Comparison of ENCODE assay signal across 8 mouse cellular contexts in the genomic region with DNA sequence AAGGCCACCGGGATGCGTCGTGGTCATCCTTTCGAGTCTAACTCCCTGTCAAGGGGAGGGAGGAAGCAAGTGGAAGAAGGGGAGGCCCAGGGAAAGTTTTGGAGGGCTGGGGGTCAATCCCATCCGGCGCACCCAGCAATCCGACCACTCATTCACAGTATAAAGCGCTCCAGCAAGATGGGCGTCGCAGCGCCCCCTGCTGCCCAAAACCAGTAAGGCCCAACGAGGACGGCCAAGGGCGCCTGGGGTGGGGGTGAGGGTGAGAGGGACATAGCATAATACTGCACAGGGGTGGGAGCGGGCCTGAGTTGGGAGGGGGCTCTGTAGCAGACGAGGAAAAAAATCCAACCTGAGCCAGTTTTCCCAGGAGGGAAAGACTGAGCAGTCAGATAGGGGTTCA. TPM values are rescaled to one million over a fixed set of nuclear protein-coding genes. Genes with fewer than 3 reads are reported as not detected.
DNase-seq lines count a peak whose midpoint lies in the region; ATAC-seq and TF ChIP-seq lines count a peak whose summit lies in the region.

No protein-coding gene starts in this region.

- peak overlapping the region; percentile 11; the same call in 1 of the 2 replicates for H3K9ac ChIP-seq in intestine, embryonic 16.5 days (ENCODE audit: low read depth, low read length)
- 0 out of 2 replicates have a peak overlapping the region, but pooled peaks have one; percentile 29 for H3K9ac ChIP-seq in liver, adult 2 months (ENCODE audit: low read depth, low read length)
- no peak overlapping the region for H3K9ac ChIP-seq in stomach, embryonic 14.5 days (replicated peaks; ENCODE audit: low read depth, low read length)

- peak; percentile 59 for TF ChIP-seq CTCF in cortical plate, adult 2 months (IDR thresholded peaks at IDR 0.05; ENCODE audit: extremely low read depth, insufficient read depth, low read length)
- TF ChIP-seq CTCF in liver, adult 2 months (IDR thresholded peaks at IDR 0.05; ENCODE audit: low read depth, low read length) = peak; percentile 88

- peak overlapping the region; percentile 43 for H3K4me2 ChIP-seq in intestine, embryonic 16.5 days (ENCODE audit: low read depth, low read length)
- H3K4me2 ChIP-seq in stomach, embryonic 14.5 days (replicated peaks; ENCODE audit: low read depth, low read length) = 0 out of 2 replicates have a peak overlapping the region, but pooled peaks have one; percentile 48

- no peaks in the 10 kb centered on the region for H3K36me3 ChIP-seq in intestine, embryonic 16.5 days (ENCODE audit: control insufficient read depth, insufficient read depth, low read length)
- no peaks in the 10 kb centered on the region for H3K36me3 ChIP-seq in liver, adult 2 months (ENCODE audit: control insufficient read depth, insufficient read depth, low read length)
- H3K36me3 ChIP-seq in stomach, embryonic 14.5 days (ENCODE audit: control insufficient read depth, insufficient read depth, low read length) = no peaks in the 10 kb centered on the region

- H3K27me3 ChIP-seq in intestine, embryonic 16.5 days (replicated peaks; ENCODE audit: control insufficient read depth, insufficient read depth, low read length) = peaks cover 49% of the 10 kb centered on the region
- no peaks in the 10 kb centered on the region for H3K27me3 ChIP-seq in liver, adult 2 months (ENCODE audit: control insufficient read depth, insufficient read depth, low read length)
- peaks cover 44% of the 10 kb centered on the region for H3K27me3 ChIP-seq in stomach, embryonic 14.5 days (ENCODE audit: control insufficient read depth, insufficient read depth, low read length)

- WGBS in intestine, embryonic 16.5 days = 2% methylated on average over 16 of the region's 16 CpGs
- WGBS in liver, adult 2 months = 6% methylated on average over 16 of the region's 16 CpGs
- 1% methylated on average over 16 of the region's 16 CpGs for WGBS in stomach, embryonic 14.5 days

- no peak overlapping the region for H3K27ac ChIP-seq in cortical plate, adult 2 months (ENCODE audit: insufficient read depth, low read length)
- no peak overlapping the region for H3K27ac ChIP-seq in intestine, embryonic 16.5 days (ENCODE audit: low read length)
- no peak overlapping the region for H3K27ac ChIP-seq in liver, adult 2 months (replicated peaks; ENCODE audit: insufficient read depth, low read depth, low read length)
- no peak overlapping the region for H3K27ac ChIP-seq in stomach, embryonic 14.5 days (ENCODE audit: low read length)

- H3K79me2 ChIP-seq in liver, adult 2 months (ENCODE audit: control insufficient read depth, insufficient read depth, low read length) = no peaks in the 10 kb centered on the region

- H3K4me3 ChIP-seq in cortical plate, adult 2 months (ENCODE audit: insufficient read depth, low read length) = no peak overlapping the region
- H3K4me3 ChIP-seq in intestine, embryonic 16.5 days (ENCODE audit: low read length) = peak overlapping the region; percentile 27
- no peak overlapping the region; the same call in 1 of the 2 replicates for H3K4me3 ChIP-seq in liver, adult 2 months (ENCODE audit: insufficient read depth, low read depth, low read length)
- H3K4me3 ChIP-seq in stomach, embryonic 14.5 days (ENCODE audit: low read depth, low read length) = no peak overlapping the region; the same call in 1 of the 2 replicates

- peak; percentile 20 for DNase-seq in ovary, adult 18-20 months (ENCODE audit: low spot score)
- DNase-seq in ovary, postnatal 10 days (ENCODE audit: low spot score) = no peak
- peak; percentile 97 for DNase-seq in heart, adult 11 months
- DNase-seq in liver, adult 2 months (ENCODE audit: extremely low read depth, low read depth, low spot score) = no peak

- no peak for TF ChIP-seq POLR2A in cortical plate, adult 2 months (IDR thresholded peaks at IDR 0.05; ENCODE audit: extremely low read depth, insufficient read depth, low read length)
- TF ChIP-seq POLR2A in liver, adult 2 months (IDR thresholded peaks at IDR 0.05; ENCODE audit: extremely low read depth, insufficient read depth, low read length) = no peak

- no peaks in the 10 kb centered on the region; the same call in 1 of the 2 replicates for H3K4me1 ChIP-seq in cortical plate, adult 2 months (ENCODE audit: control insufficient read depth, insufficient read depth, low read length)
- H3K4me1 ChIP-seq in intestine, embryonic 16.5 days (ENCODE audit: control insufficient read depth, insufficient read depth, low read length) = peaks cover 23% of the 10 kb centered on the region
- H3K4me1 ChIP-seq in liver, adult 2 months (ENCODE audit: control insufficient read depth, insufficient read depth, low read length) = no peaks in the 10 kb centered on the region
- H3K4me1 ChIP-seq in stomach, embryonic 14.5 days (ENCODE audit: control insufficient read depth, insufficient read depth, low read length) = peaks cover 16% of the 10 kb centered on the region

- H3K9me3 ChIP-seq in intestine, embryonic 16.5 days (ENCODE audit: control insufficient read depth, low read length) = no peaks in the 10 kb centered on the region
- no peaks in the 10 kb centered on the region for H3K9me3 ChIP-seq in stomach, embryonic 14.5 days (ENCODE audit: control insufficient read depth, low read depth, low read length)

- no peak for ATAC-seq in intestine, embryonic 16.5 days
- ATAC-seq in monocyte, adult 5-6 weeks (replicated peaks; ENCODE audit: insufficient number of reproducible peaks, low FRiP score, low TSS enrichment, poor library complexity, severe bottlenecking) = 0 out of 2 replicates have a peak, but pooled peaks have one; percentile 24
- ATAC-seq in stomach, embryonic 14.5 days (ENCODE audit: insufficient number of reproducible peaks, insufficient read depth, low FRiP score, low read depth) = no peak

RNA-seq across cellular contexts. Expression of a gene that starts 6.1 kb away (rescaled TPM):
- 5.1 and 7.1 TPM in 2 replicates for polyA plus RNA-seq in cortical plate, adult 2 months (2012; rRNA removed)
- 0.10 and 0.21 TPM in 2 replicates for polyA plus RNA-seq in intestine, embryonic 16.5 days (2015; fragmentation: Nextera tagmentation; extraction: Ambion mirVana)
- 0.07 and 0.09 TPM in 2 replicates for total RNA-seq in liver, adult 2 months (2014; rRNA removed)
- polyA plus RNA-seq in liver, adult 2 months (2012; rRNA removed) = 0.06 and 0.11 TPM in 2 replicates
- total RNA-seq in monocyte, adult 5-6 weeks (2017) = 30.9 to 43.8 TPM (median 36.9 TPM) in 3 replicates
- 0.07 TPM in 1 of 2 replicates, not detected in the other for polyA plus RNA-seq in stomach, embryonic 14.5 days (2014; fragmentation: Nextera tagmentation; extraction: Ambion mirVana)

RNA-seq across cellular contexts. Expression of a gene that starts 21.3 kb away (rescaled TPM):
- polyA plus RNA-seq in cortical plate, adult 2 months (2012; rRNA removed) = 140 TPM in 2 replicates
- polyA plus RNA-seq in intestine, embryonic 16.5 days (2015; fragmentation: Nextera tagmentation; extraction: Ambion mirVana) = 10.3 and 11.8 TPM in 2 replicates
- 0.27 and 0.65 TPM in 2 replicates for total RNA-seq in liver, adult 2 months (2014; rRNA removed)
- polyA plus RNA-seq in liver, adult 2 months (2012; rRNA removed) = 0.62 and 1.1 TPM in 2 replicates
- total RNA-seq in monocyte, adult 5-6 weeks (2017) = not detected in 3 replicates
- 11.7 and 13.9 TPM in 2 replicates for polyA plus RNA-seq in stomach, embryonic 14.5 days (2014; fragmentation: Nextera tagmentation; extraction: Ambion mirVana)

RNA-seq across cellular contexts. Expression of a gene that starts 23.9 kb away (rescaled TPM):
- 0.21 and 0.23 TPM in 2 replicates for polyA plus RNA-seq in cortical plate, adult 2 months (2012; rRNA removed)
- 0.29 and 0.32 TPM in 2 replicates for polyA plus RNA-seq in intestine, embryonic 16.5 days (2015; fragmentation: Nextera tagmentation; extraction: Ambion mirVana)
- total RNA-seq in liver, adult 2 months (2014; rRNA removed) = 0.20 TPM in 1 of 2 replicates, not detected in the other
- polyA plus RNA-seq in liver, adult 2 months (2012; rRNA removed) = 0.13 TPM in 1 of 2 replicates, not detected in the other
- 1.9 TPM in 1 of 3 replicates, not detected in the others for total RNA-seq in monocyte, adult 5-6 weeks (2017)
- 0.15 TPM in 1 of 2 replicates, not detected in the other for polyA plus RNA-seq in stomach, embryonic 14.5 days (2014; fragmentation: Nextera tagmentation; extraction: Ambion mirVana)

RNA-seq across cellular contexts. Expression of a gene that starts 32.2 kb away (rescaled TPM):
- 15.3 and 16.5 TPM in 2 replicates for polyA plus RNA-seq in cortical plate, adult 2 months (2012; rRNA removed)
- polyA plus RNA-seq in intestine, embryonic 16.5 days (2015; fragmentation: Nextera tagmentation; extraction: Ambion mirVana) = 106 and 120 TPM in 2 replicates
- 6.3 and 11.3 TPM in 2 replicates for total RNA-seq in liver, adult 2 months (2014; rRNA removed)
- 24.2 and 37.1 TPM in 2 replicates for polyA plus RNA-seq in liver, adult 2 months (2012; rRNA removed)
- 230 to 263 TPM (median 254 TPM) in 3 replicates for total RNA-seq in monocyte, adult 5-6 weeks (2017)
- polyA plus RNA-seq in stomach, embryonic 14.5 days (2014; fragmentation: Nextera tagmentation; extraction: Ambion mirVana) = 48.1 and 64.9 TPM in 2 replicates

RNA-seq across cellular contexts. Expression of a gene that starts 40.8 kb away (rescaled TPM):
- 53.8 and 59.1 TPM in 2 replicates for polyA plus RNA-seq in cortical plate, adult 2 months (2012; rRNA removed)
- polyA plus RNA-seq in intestine, embryonic 16.5 days (2015; fragmentation: Nextera tagmentation; extraction: Ambion mirVana) = 45.8 and 51.3 TPM in 2 replicates
- 6.5 and 6.6 TPM in 2 replicates for total RNA-seq in liver, adult 2 months (2014; rRNA removed)
- polyA plus RNA-seq in liver, adult 2 months (2012; rRNA removed) = 8.5 and 9.4 TPM in 2 replicates
- total RNA-seq in monocyte, adult 5-6 weeks (2017) = 15.0 to 19.8 TPM (median 18.0 TPM) in 3 replicates
- polyA plus RNA-seq in stomach, embryonic 14.5 days (2014; fragmentation: Nextera tagmentation; extraction: Ambion mirVana) = 86.0 and 92.8 TPM in 2 replicates

Comparison
In these comparisons a context has a peak if more than half of its experiments do, and no peak if none do; other contexts are left out.
1. DNase-seq: peak in ovary, adult 18-20 months (single experiment) and heart, adult 11 months (single experiment); none in ovary, postnatal 10 days (single experiment) and liver, adult 2 months (single experiment).